Mouse (Mus musculus) frontal cortex, adult 2 months (tissue): ENCODE data around the gene Irx1. TPM values are rescaled to one million over a fixed set of nuclear protein-coding genes. Genes with fewer than 3 reads are reported as not detected.

Source experiments
- DNase-seq, 2 experiments: peaks; one replicate each; pipeline ENCODE4 v3.0.0; 2022; ENCODE audit warnings: low spot score in 1 of 2; ENCODE audit errors: extremely low spot score in 1 of 2
- polyA plus RNA-seq: library from polyadenylated mRNA; depleted of rRNA; stranded (reverse); fragments of >200 nt; gene quantifications from 2 replicates; pipeline ENCODE4 v1.2.3, GENCODE M21; 2012; rRNA removed

Irx1 gene
- polyA plus RNA-seq, result 0.96 and 1.1 TPM in 2 replicates

GRCm38 (mm10) chr13:71963356-71964351 lies at the start of gene Irx1:
Gene Irx1, minus strand, starts transcription at chr13:71963723.
- no peak for DNase-seq

GRCm38 (mm10) chr13:71979932-71980655 lies 16.6 kb upstream of the Irx1 start:
- no peak for DNase-seq

GRCm38 (mm10) chr13:71975753-71976152 lies 12.2 kb upstream of the Irx1 start:
- no peak for DNase-seq

- no peak for DNase-seq
Measured at GRCm38 (mm10) chr13:71968286-71968685, 4.8 kb upstream of the Irx1 start.

- DNase-seq, result no peak
Measured at GRCm38 (mm10) chr13:71967341-71968250, 4.1 kb upstream of the Irx1 start.

- DNase-seq, result no peak
Measured at GRCm38 (mm10) chr13:71966631-71967030, 3.1 kb upstream of the Irx1 start.

GRCm38 (mm10) chr13:71964366-71964765 lies 843 bp upstream of the Irx1 start:
- DNase-seq, result no peak

- no peak for DNase-seq
Measured at GRCm38 (mm10) chr13:71962661-71963355, 715 bp downstream of the Irx1 start.

GRCm38 (mm10) chr13:71961891-71962660 lies 1.4 kb downstream of the Irx1 start:
- no peak for DNase-seq

GRCm38 (mm10) chr13:71960846-71961735 lies 2.4 kb downstream of the Irx1 start:
- no peak for DNase-seq

GRCm38 (mm10) chr13:71960277-71960672 lies 3.2 kb downstream of the Irx1 start:
- no peak for DNase-seq

GRCm38 (mm10) chr13:71959361-71960276 lies 3.9 kb downstream of the Irx1 start:
- no peak for DNase-seq

GRCm38 (mm10) chr13:71958651-71959050 lies 4.9 kb downstream of the Irx1 start:
- DNase-seq, result no peak

- DNase-seq, result no peak
Measured at GRCm38 (mm10) chr13:71957811-71958351, 5.6 kb downstream of the Irx1 start.

- no peak for DNase-seq
Measured at GRCm38 (mm10) chr13:71957147-71957546, 6.4 kb downstream of the Irx1 start.

GRCm38 (mm10) chr13:71956481-71956880 lies 7.0 kb downstream of the Irx1 start:
- DNase-seq, result no peak

GRCm38 (mm10) chr13:71951966-71952365 lies 11.6 kb downstream of the Irx1 start:
- DNase-seq, result no peak
